Mouse (Mus musculus) G1E (cell line): Measurements from ENCODE around the gene Tbxa2r.

ENCODE experiments used
- CTCF ChIP-seq: IDR thresholded peaks from 2 replicates; pipeline ENCODE4 v1.5.1; 2012; ENCODE audit warnings: low read depth, low read length, inconsistent platforms, mixed read lengths
- POLR2AphosphoS5 ChIP-seq: IDR thresholded peaks from 2 replicates; pipeline ENCODE4 v1.6.1; 2012; ENCODE audit warnings: low read depth, low read length, inconsistent platforms; ENCODE audit not compliant: insufficient replicate concordance
- TAL1 ChIP-seq: conservative IDR thresholded peaks from 2 replicates; pipeline ENCODE4 v1.6.1; 2012; ENCODE audit warnings: low read depth, low read length, inconsistent platforms, mixed read lengths

DNA sequence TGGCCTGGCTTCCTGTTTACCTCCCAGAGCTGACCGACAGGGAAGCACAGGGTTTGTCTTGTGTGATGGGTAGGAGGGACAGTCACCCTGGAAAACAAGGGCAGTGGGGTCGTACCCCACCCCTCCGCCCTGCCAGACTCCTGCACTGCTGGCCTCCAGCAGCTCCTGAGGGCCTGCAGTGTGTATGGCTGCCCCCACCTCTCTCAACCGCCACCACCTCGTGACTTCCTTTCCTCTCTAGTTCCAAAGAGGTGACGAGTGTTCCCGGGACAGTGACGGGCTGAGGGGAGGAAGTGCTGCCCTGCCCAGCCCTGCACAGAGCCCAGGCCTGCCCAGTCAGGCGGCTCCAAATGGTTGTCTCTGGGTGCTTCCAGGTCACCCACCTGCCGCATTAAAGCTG lies 30.7 kb upstream of the Tbxa2r start:
- TF ChIP-seq CTCF, result no peak
- no peak for TF ChIP-seq POLR2AphosphoS5
- TF ChIP-seq TAL1, result no peak
